ENCODE assay signal across 8 mouse cellular contexts in the genomic region with DNA sequence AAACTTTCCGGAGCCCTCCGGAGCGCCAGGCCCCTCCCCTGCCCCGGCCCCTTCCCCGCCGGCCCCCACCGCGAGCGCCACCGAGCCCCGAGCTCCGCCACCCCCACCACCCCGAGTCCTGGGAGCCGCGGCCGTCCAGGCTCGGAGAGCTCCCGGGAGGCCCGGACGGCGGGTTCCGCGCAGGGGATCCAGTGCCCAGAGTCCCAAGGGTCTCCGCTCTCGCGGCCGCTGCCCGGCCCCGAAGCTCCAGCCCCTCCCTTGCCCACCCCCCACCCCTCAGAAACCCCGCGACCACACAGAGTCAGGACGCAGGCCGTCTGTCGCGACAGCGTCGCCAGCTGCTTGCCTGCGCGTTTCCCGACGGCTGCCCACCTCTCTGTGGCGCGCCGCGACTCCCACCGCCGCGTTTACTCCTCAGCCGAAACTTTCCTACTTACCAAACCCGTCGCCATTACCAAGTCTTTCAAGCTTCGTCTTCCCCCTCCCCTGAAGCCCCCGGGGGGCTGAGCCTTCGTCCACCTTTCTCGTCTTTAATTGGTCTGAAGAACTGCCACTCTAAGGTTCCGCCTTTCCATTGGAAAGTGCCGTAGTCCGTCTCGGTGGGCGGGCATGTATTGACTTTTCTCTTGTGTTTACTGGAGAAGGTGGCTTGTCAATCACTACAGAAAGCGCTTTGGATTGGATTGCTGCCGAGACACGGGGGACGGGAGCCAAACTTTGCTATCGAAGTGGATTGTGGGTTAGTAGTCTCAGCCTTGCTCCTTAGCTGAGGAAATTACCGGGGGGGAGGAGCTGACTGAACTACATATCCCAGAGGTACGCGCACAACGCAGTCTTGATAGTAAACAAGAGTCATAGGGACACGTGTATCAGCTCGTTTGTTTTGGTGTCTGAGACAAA. TPM values are rescaled to one million over a fixed set of nuclear protein-coding genes. Genes with fewer than 3 reads are reported as not detected.
DNase-seq lines count a peak whose midpoint lies in the region; ATAC-seq and TF ChIP-seq lines count a peak whose summit lies in the region.

A gene (minus strand): TSS at position 777 of the 900 bp plus-strand sequence.

- H3K4me1 ChIP-seq in ES-Bruce4 (ENCODE audit: control insufficient read depth, insufficient read depth, low read length): peaks cover 3% of the 10 kb centered on the region
- peaks cover 12% of the 10 kb centered on the region; the same call in 1 of the 2 replicates for H3K4me1 ChIP-seq in forebrain, embryonic 13.5 days
- H3K4me1 ChIP-seq in liver, postnatal 0 days (ENCODE audit: insufficient read depth): peaks cover 10% of the 10 kb centered on the region
- H3K4me1 ChIP-seq in neural tube, embryonic 14.5 days (ENCODE audit: control insufficient read depth, insufficient read depth, low read length): no peaks in the 10 kb centered on the region

- WGBS in forebrain, embryonic 13.5 days: under 1% methylated on average over 45 of the region's 71 CpGs
- WGBS in large intestine, adult 2 months: under 1% methylated on average over 61 of the region's 71 CpGs
- WGBS in liver, postnatal 0 days (ENCODE audit: insufficient replicate concordance): under 1% methylated on average over 63 of the region's 71 CpGs
- WGBS in neural tube, embryonic 14.5 days: under 1% methylated on average over 60 of the region's 71 CpGs

- peak within 1 kb of the TSS; percentile 98 for H3K9ac ChIP-seq in ES-Bruce4 (ENCODE audit: low read depth, poor library complexity, severe bottlenecking)
- peak within 1 kb of the TSS; percentile 91 for H3K9ac ChIP-seq in forebrain, embryonic 13.5 days
- H3K9ac ChIP-seq in liver, postnatal 0 days (replicated peaks): peak within 1 kb of the TSS; percentile 100
- H3K9ac ChIP-seq in neural tube, embryonic 14.5 days (replicated peaks; ENCODE audit: low read depth, low read length): peak within 1 kb of the TSS; percentile 89

- ATAC-seq in cerebellum, adult (ENCODE audit: insufficient number of reproducible peaks, low FRiP score, low TSS enrichment): peak; percentile 97
- peak; percentile 97 for ATAC-seq in forebrain, embryonic 13.5 days
- peak; percentile 90 for ATAC-seq in liver, postnatal 0 days
- ATAC-seq in neural tube, embryonic 14.5 days (ENCODE audit: low read depth): peak; percentile 97

- TF ChIP-seq EP300 in ES-Bruce4 (IDR thresholded peaks at IDR 0.05; ENCODE audit: insufficient read depth, low read depth, low read length): no peak
- no peak; the same call in none of the 2 replicates for TF ChIP-seq EP300 in liver, postnatal 0 days (IDR thresholded peaks at IDR 0.05; ENCODE audit: low read depth)

- peak within 1 kb of the TSS; percentile 67 for H3K4me2 ChIP-seq in forebrain, embryonic 13.5 days
- H3K4me2 ChIP-seq in liver, postnatal 0 days (ENCODE audit: low read depth, low read length): peak within 1 kb of the TSS; percentile 75
- peak within 1 kb of the TSS; percentile 54 for H3K4me2 ChIP-seq in neural tube, embryonic 14.5 days (ENCODE audit: low read depth, low read length)

- no peak for TF ChIP-seq CTCF in ES-Bruce4 (IDR thresholded peaks at IDR 0.05; ENCODE audit: low read depth, low read length)
- no peak for TF ChIP-seq CTCF in liver, postnatal 0 days (IDR thresholded peaks at IDR 0.05; ENCODE audit: low read depth)

- no peaks in the 10 kb centered on the region for H3K9me3 ChIP-seq in ES-Bruce4 (replicated peaks; ENCODE audit: control insufficient read depth, insufficient read depth, low read length, poor library complexity, severe bottlenecking)
- no peaks in the 10 kb centered on the region for H3K9me3 ChIP-seq in forebrain, embryonic 13.5 days (replicated peaks)
- H3K9me3 ChIP-seq in liver, postnatal 0 days (ENCODE audit: low read length): no peaks in the 10 kb centered on the region
- no peaks in the 10 kb centered on the region for H3K9me3 ChIP-seq in neural tube, embryonic 14.5 days (ENCODE audit: control insufficient read depth, low read length)

- no peaks in the 10 kb centered on the region for H3K27me3 ChIP-seq in ES-Bruce4 (ENCODE audit: control insufficient read depth, insufficient read depth, low read length, poor library complexity, severe bottlenecking)
- no peaks in the 10 kb centered on the region for H3K27me3 ChIP-seq in forebrain, embryonic 13.5 days
- H3K27me3 ChIP-seq in liver, postnatal 0 days (ENCODE audit: insufficient read depth, low read length): no peaks in the 10 kb centered on the region
- no peaks in the 10 kb centered on the region for H3K27me3 ChIP-seq in neural tube, embryonic 14.5 days (ENCODE audit: control insufficient read depth, insufficient read depth, low read length)

- DNase-seq in heart, postnatal 10 days: peak; percentile 100
- DNase-seq in large intestine, adult 2 months (ENCODE audit: low read depth, low spot score): peak; percentile 100
- DNase-seq in liver, postnatal 0 days: peak; percentile 97
- peak; percentile 98 for DNase-seq in testis, postnatal 10 days (ENCODE audit: low spot score)

- peak within 1 kb of the TSS; percentile 85 for H3K4me3 ChIP-seq in ES-Bruce4 (ENCODE audit: low read depth, low read length)
- H3K4me3 ChIP-seq in forebrain, embryonic 13.5 days: peak within 1 kb of the TSS; percentile 82
- H3K4me3 ChIP-seq in liver, postnatal 0 days (ENCODE audit: low read depth, low read length): peak within 1 kb of the TSS; percentile 99
- H3K4me3 ChIP-seq in neural tube, embryonic 14.5 days (ENCODE audit: low read depth, low read length): peak within 1 kb of the TSS; percentile 89

- no peak for TF ChIP-seq POLR2A in ES-Bruce4 (IDR thresholded peaks at IDR 0.05; ENCODE audit: insufficient read depth, low read length)

- intact Hi-C loops in heart, postnatal 10 days (cut with DNase I): no loop called here

- H3K36me3 ChIP-seq in ES-Bruce4 (ENCODE audit: control insufficient read depth, insufficient read depth, low read length, poor library complexity, severe bottlenecking): no peaks in the 10 kb centered on the region
- no peaks in the 10 kb centered on the region for H3K36me3 ChIP-seq in forebrain, embryonic 13.5 days (ENCODE audit: poor library complexity, severe bottlenecking)
- no peaks in the 10 kb centered on the region for H3K36me3 ChIP-seq in liver, postnatal 0 days (replicated peaks; ENCODE audit: insufficient read depth, low read length)
- H3K36me3 ChIP-seq in neural tube, embryonic 14.5 days (ENCODE audit: control insufficient read depth, insufficient read depth, low read length): no peaks in the 10 kb centered on the region

- H3K27ac ChIP-seq in ES-Bruce4 (ENCODE audit: insufficient read depth, low read length): peak within 1 kb of the TSS; percentile 66
- peak within 1 kb of the TSS; percentile 99 for H3K27ac ChIP-seq in forebrain, embryonic 13.5 days
- peak within 1 kb of the TSS; percentile 100 for H3K27ac ChIP-seq in liver, postnatal 0 days (ENCODE audit: low read depth)
- peak within 1 kb of the TSS; percentile 97 for H3K27ac ChIP-seq in neural tube, embryonic 14.5 days (ENCODE audit: low read depth, low read length)

RNA-seq across cellular contexts. Expression of the gene that starts here (rescaled TPM):
- polyA plus RNA-seq in ES-Bruce4 (2011; ENCODE audit: insufficient read depth, insufficient read length, low read depth, missing spikeins): 91.9 and 96.5 TPM in 2 replicates
- 85.8 and 86.8 TPM in 2 replicates for polyA plus RNA-seq in forebrain, embryonic 13.5 days (2015; fragmentation: Nextera tagmentation; extraction: Ambion mirVana)
- total RNA-seq in heart, postnatal 10 days (2021): 10 to 100 TPM; 87.8 to 90.0 TPM
- polyA plus RNA-seq in large intestine, adult 2 months (2012; rRNA removed): 35.0 and 45.5 TPM in 2 replicates
- polyA plus RNA-seq in liver, postnatal 0 days (2015; fragmentation: Nextera tagmentation; extraction: Ambion mirVana): 47.3 and 50.1 TPM in 2 replicates
- 47.4 and 58.2 TPM in 2 replicates for polyA plus RNA-seq in neural tube, embryonic 14.5 days (2014; fragmentation: Nextera tagmentation; extraction: Ambion mirVana)

Comparison
In these comparisons a context has a peak if more than half of its experiments do, and no peak if none do; other contexts are left out.
1. Peak in every context shown above with its lines: DNase-seq, ATAC-seq, H3K4me3 ChIP-seq and H3K27ac ChIP-seq.